Mouse (Mus musculus) limb, embryonic 13.5 days (tissue): ENCODE data around the gene Mfap2. TPM values are rescaled to one million over a fixed set of nuclear protein-coding genes. Genes with fewer than 3 reads are reported as not detected.

Source experiments
- ATAC-seq: fragments of 200-750 bp; cut with Nextera tagmentation; 2 replicates; pipeline ENCODE4 v1.8.0; 2017; ENCODE audit warnings: low read depth, moderate number of reproducible peaks, moderate TSS enrichment; ENCODE audit not compliant: low FRiP score
- H3K27ac ChIP-seq: fragments of 300-500 bp; sonication (generic); 2 replicates; pipeline ENCODE4 v1.5.1; 2015; ENCODE audit warnings: inconsistent platforms, mild to moderate bottlenecking, moderate library complexity
- H3K27me3 ChIP-seq: fragments of 300-500 bp; sonication (generic); 2 replicates; pipeline ENCODE4 v1.6.1; 2015; ENCODE audit warnings: mild to moderate bottlenecking, inconsistent platforms
- H3K36me3 ChIP-seq: fragments of 300-500 bp; sonication (generic); 2 replicates; pipeline ENCODE4 v1.6.1; 2015; ENCODE audit warnings: inconsistent platforms, mild to moderate bottlenecking, moderate library complexity
- H3K4me1 ChIP-seq: fragments of 300-500 bp; sonication (generic); 2 replicates; pipeline ENCODE4 v1.6.1; 2015; ENCODE audit warnings: inconsistent platforms
- H3K4me2 ChIP-seq: fragments of 300-500 bp; sonication (generic); replicated peaks from 2 replicates; pipeline ENCODE4 v1.6.1; 2015; ENCODE audit warnings: inconsistent platforms, mild to moderate bottlenecking, moderate library complexity
- H3K4me3 ChIP-seq: fragments of 300-500 bp; sonication (generic); 2 replicates; pipeline ENCODE4 v1.5.1; 2015; ENCODE audit warnings: moderate library complexity, mild to moderate bottlenecking, inconsistent platforms
- H3K9ac ChIP-seq: fragments of 300-500 bp; sonication (generic); 2 replicates; pipeline ENCODE4 v1.6.1; 2015; ENCODE audit warnings: mild to moderate bottlenecking, inconsistent platforms
- H3K9me3 ChIP-seq: fragments of 300-500 bp; sonication (generic); 2 replicates; pipeline ENCODE4 v1.6.1; 2016; ENCODE audit warnings: inconsistent platforms
- WGBS: fragments of 180-500 bp; shearing (Covaris S2); methylation state at CpG from one replicate; pipeline ENCODE4 v1.1.7; 2015; 5-methylcytosine and 5-hydroxymethylcytosine counted together
- polyA plus RNA-seq: library from polyadenylated mRNA; unstranded; fragments of >200 nt; fragmentation: Nextera tagmentation; extraction: Ambion mirVana; gene quantifications from 2 replicates; pipeline ENCODE4 v1.2.1, GENCODE M21; 2015

The Mfap2 gene
- polyA plus RNA-seq, 1 experiment from 2014 or later, result 757 TPM

DNA sequence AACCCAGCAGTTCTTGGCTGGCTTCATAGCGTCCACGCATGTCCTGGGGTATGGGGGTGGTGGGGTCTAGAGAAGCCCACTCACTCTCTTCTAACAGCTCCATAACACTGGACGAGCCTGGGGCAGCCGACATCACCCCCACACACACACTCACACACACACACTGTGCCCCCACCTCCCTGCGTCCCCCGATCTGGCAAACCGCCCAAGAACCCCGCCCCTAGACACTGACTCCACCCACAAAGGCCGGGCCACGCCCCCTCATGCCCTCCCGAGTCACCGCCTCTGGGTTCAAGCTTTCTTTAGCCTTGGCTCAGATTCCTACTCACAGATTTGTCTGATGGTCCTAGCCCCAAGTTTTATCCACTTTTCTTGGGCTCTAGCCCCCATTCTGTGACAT lies 30.9 kb downstream of the Mfap2 start:
- H3K4me1 ChIP-seq, result peaks cover 5% of the 10 kb centered on the region; the same call in 1 of the 2 replicates
- peak; percentile 19; the same call in 1 of the 2 replicates for ATAC-seq
- no peaks in the 10 kb centered on the region for H3K9me3 ChIP-seq
- H3K9ac ChIP-seq, result no peak overlapping the region
- no peak overlapping the region for H3K4me3 ChIP-seq
- no peak overlapping the region for H3K4me2 ChIP-seq
- H3K36me3 ChIP-seq, result peaks cover 60% of the 10 kb centered on the region
- H3K27me3 ChIP-seq, result no peaks in the 10 kb centered on the region
- WGBS, result 54% methylated on average over 12 of the region's 12 CpGs
- no peak overlapping the region for H3K27ac ChIP-seq

DNA sequence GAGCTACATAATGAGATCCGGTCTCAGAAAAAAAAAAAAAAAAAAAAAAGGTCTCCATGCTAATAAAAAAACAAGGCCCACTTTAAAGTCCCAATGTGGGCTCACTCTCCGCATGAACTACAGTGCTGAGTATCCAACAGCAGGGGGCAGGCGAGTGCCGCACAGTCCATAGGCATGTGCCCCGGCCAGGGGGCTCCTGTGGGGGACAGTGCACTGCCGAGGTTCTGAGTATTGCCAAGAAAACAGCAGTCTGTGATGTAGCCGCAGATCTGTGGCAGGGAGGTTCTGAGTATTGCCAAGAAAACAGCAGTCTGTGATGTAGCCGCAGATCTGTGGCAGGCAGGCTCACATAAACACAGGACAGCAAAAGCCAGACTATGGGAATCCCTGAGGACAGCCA lies 34.6 kb downstream of the Mfap2 start:
- H3K4me3 ChIP-seq, result no peak overlapping the region
- H3K4me1 ChIP-seq, result peaks cover 10% of the 10 kb centered on the region; the same call in 1 of the 2 replicates
- H3K9me3 ChIP-seq, result no peaks in the 10 kb centered on the region
- no peaks in the 10 kb centered on the region for H3K27me3 ChIP-seq
- H3K27ac ChIP-seq, result 0 out of 2 replicates have a peak overlapping the region, but pooled peaks have one; percentile 33
- 17% methylated on average over 8 of the region's 8 CpGs for whole genome bisulfite sequencing
- no peak overlapping the region for H3K4me2 ChIP-seq
- no peak overlapping the region for H3K9ac ChIP-seq
- peaks cover 61% of the 10 kb centered on the region for H3K36me3 ChIP-seq
- ATAC-seq, result peak; percentile 69; the same call in 1 of the 2 replicates

DNA sequence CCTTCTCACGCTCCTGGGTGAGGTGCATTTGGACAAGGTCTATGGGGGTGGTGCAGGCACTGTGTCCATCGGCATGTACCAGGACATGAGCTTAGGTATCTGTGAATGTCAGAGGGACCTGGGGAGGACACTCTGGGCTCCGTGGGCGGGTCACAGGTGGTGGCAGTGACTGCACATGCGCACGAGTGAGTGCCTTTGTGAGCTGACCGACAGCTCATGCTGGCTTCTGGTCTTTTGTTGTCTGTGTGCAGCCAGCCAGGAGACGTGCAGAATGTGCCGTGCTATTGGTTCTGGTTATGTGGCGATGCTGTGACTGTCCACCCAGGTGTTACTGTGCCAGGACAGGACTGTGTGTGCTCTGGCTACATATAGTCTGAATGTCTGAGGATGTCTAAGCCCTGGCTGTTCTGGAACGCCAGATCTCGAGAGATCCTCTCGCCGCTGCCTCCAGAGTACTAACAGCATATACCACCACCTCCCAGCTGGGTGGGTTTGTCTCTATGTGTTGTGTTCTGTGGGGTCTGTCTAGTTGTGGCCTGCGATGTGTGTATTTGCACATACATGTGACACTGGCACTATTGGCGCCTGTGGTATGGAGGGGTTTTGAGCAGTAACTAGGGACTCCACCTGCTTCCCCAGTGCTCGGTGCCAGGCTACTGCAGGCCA lies 38.7 kb downstream of the Mfap2 start:
- H3K27ac ChIP-seq, result no peak overlapping the region
- no peak overlapping the region for H3K4me2 ChIP-seq

DNA sequence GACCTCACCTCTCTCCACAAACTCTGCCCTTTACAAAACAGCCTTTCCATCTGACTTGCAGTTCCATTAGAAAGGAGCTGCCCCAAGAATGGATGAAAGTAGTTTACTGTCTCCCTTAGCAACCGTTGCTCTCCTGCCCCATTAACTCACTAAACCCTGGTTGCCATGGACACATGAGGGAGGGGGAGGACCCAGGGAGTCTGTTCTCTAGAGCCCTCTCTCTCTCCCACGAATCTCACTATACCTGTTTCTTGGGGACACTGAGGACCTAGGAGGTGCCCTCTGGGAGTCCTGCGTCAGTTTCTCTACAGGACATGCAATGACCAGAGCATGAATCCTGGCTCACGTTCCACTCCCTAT lies 39.2 kb downstream of the Mfap2 start:
- no peak for ATAC-seq
- no peak overlapping the region for H3K4me2 ChIP-seq
- 46% methylated on average over 4 of the region's 4 CpGs for WGBS
- H3K36me3 ChIP-seq, result peaks cover 51% of the 10 kb centered on the region
- H3K27ac ChIP-seq, result no peak overlapping the region
- no peaks in the 10 kb centered on the region for H3K9me3 ChIP-seq
- no peaks in the 10 kb centered on the region for H3K27me3 ChIP-seq
- no peak overlapping the region for H3K4me3 ChIP-seq
- H3K4me1 ChIP-seq, result peaks cover 21% of the 10 kb centered on the region
- H3K9ac ChIP-seq, result peak overlapping the region; percentile 9; the same call in 1 of the 2 replicates

More for the DNA sequence above, 38.7 kb downstream of the Mfap2 start:
- Histone ChIP-seq H3K9me3 (no peaks in the 10 kb centered on the region), H3K27me3 (no peaks in the 10 kb centered on the region), H3K4me3 (no peak overlapping the region), H3K4me1 (peaks cover 18% of the 10 kb centered on the region), H3K36me3 (peaks cover 47% of the 10 kb centered on the region), H3K9ac (no peak overlapping the region; the same call in 1 of the 2 replicates)
- no peak for ATAC-seq
- WGBS, result 88% methylated on average over 17 of the region's 17 CpGs

DNA sequence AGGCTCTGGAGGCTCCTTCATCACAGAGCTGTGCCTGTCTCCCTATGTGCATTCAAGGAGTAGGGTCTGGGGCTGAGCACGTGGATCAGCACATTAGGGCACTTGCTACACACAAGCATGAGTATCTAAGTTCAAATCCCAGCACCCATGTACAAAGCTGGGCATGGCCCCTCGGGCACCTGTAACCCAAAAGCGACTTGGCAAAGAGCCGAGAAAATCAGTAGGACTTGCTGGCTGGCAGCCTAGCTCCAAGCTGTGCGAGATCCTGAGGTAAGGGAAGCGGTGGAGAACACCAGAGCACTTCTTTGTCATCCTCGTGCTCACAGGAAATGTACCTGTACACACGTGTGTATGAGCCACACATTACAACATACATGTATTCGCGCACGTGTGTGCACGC lies 42.2 kb downstream of the Mfap2 start:
- no peak for ATAC-seq
- Histone ChIP-seq H3K36me3 (peaks cover 52% of the 10 kb centered on the region), H3K9ac (no peak overlapping the region; the same call in 1 of the 2 replicates), H3K9me3 (no peaks in the 10 kb centered on the region), H3K4me3 (no peak overlapping the region), H3K27me3 (no peaks in the 10 kb centered on the region), H3K27ac (no peak overlapping the region), H3K4me1 (peaks cover 16% of the 10 kb centered on the region), H3K4me2 (no peak overlapping the region)
- 89% methylated on average over 12 of the region's 12 CpGs for WGBS

DNA sequence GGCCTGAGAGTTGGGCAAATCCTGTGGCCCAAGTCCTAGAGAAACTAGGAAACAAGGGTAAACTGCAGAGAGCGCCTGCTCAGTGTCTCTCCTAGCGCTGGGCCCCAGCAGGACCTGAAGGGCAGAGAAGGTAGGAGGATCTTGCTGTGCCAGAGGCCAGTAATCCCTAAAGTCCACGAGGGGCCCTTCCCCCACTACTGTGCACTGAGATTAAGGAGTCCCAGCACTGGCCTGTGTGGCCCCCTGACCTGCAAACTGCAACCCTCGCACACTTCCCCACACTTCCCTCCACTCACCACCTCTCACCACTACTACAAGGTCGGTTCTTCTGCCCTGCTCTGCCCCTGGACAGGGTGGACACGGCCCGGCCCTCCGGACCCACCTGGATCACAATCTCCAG lies 42.9 kb downstream of the Mfap2 start:
- H3K27ac ChIP-seq, result no peak overlapping the region
- H3K36me3 ChIP-seq, result peaks cover 54% of the 10 kb centered on the region
- WGBS, result 61% methylated on average over 8 of the region's 8 CpGs
- H3K4me1 ChIP-seq, result peaks cover 16% of the 10 kb centered on the region
- H3K9me3 ChIP-seq, result no peaks in the 10 kb centered on the region
- no peak for ATAC-seq
- no peaks in the 10 kb centered on the region for H3K27me3 ChIP-seq
- H3K9ac ChIP-seq, result peak overlapping the region; percentile 53; the same call in 1 of the 2 replicates
- H3K4me3 ChIP-seq, result no peak overlapping the region
- H3K4me2 ChIP-seq, result no peak overlapping the region

DNA sequence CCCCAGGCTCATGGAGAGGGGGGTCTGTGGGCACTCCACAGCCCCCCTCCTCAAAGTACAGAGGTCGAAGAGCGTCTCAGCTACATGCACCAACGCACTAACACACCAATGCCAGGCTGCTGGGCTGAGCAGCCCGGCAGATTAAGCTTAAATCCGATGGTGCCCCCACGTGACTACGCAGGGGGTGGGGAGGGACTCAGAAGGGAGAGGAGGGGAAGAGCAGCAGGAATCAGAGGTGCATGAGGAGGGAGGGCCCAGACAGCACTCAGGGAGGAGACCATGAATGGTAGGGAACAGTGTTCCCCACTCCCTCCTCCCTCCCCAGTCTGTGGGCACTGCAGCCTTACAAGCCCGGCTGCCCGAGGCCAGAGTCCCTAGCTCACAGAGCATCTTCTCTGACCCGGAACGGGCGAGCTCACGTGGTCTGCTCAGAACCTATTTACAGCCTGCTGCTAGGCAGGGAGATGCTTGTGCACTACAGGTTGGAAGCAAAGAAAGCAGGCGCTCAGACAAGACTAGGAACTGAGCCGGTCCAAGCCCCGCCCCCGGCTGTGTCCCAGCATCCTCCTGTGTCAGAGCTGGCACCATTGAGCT lies 43.4 kb downstream of the Mfap2 start:
- Histone ChIP-seq H3K36me3 (peaks cover 51% of the 10 kb centered on the region), H3K4me3 (no peak overlapping the region), H3K9ac (peak overlapping the region; percentile 53), H3K27me3 (no peaks in the 10 kb centered on the region), H3K4me1 (peaks cover 16% of the 10 kb centered on the region), H3K4me2 (peak overlapping the region; percentile 23; the same call in 1 of the 2 replicates), H3K27ac (no peak overlapping the region), H3K9me3 (no peaks in the 10 kb centered on the region)
- 0 out of 2 replicates have a peak, but pooled peaks have one; percentile 11 for ATAC-seq
- WGBS, result 39% methylated on average over 17 of the region's 17 CpGs

DNA sequence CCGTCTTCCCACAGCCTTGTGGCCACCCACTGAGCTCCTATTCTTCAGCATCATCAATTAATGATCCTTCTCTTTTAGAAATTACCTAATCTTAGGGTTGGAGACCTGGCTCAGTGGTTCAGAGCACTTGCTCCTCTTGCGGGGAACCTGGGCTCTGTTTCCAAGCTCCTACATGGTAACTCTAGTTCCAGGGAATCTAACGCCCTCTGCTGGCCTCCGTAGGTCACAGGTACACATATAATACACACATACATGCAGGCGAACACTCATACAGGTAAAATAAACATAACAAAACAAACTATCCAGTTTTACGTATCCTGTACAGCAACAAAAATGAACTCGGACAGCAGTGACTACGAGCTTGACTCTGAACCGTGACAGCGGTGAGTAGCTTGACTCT lies 46.8 kb downstream of the Mfap2 start:
- H3K36me3 ChIP-seq, result peaks cover 42% of the 10 kb centered on the region
- H3K27me3 ChIP-seq, result no peaks in the 10 kb centered on the region
- H3K27ac ChIP-seq, result no peak overlapping the region
- H3K9me3 ChIP-seq, result no peaks in the 10 kb centered on the region
- no peak overlapping the region for H3K4me3 ChIP-seq
- no peak for ATAC-seq
- no peak overlapping the region for H3K9ac ChIP-seq
- H3K4me2 ChIP-seq, result no peak overlapping the region
- WGBS, result 94% methylated on average over 10 of the region's 10 CpGs
- H3K4me1 ChIP-seq, result peaks cover 29% of the 10 kb centered on the region

DNA sequence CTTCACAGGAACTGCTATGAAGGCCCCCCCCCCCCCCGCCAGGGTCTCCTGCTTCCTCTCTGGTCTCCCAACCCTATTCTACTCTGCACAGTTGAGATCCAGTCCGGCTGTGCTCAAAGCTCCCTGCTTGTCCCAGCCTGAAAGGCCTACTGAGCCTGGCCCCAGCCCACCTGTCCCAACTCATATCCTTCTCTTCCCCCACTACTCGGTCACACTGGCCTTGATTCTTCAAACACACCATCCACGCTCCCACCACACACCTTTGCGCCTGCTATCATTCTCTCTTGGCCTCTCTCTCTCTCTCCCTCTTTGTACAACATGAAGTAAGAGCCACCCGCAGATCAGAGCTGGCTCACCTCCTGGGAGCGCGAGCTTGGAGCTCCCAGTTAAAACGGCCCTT lies 48.6 kb downstream of the Mfap2 start:
- peaks cover 21% of the 10 kb centered on the region for H3K4me1 ChIP-seq
- H3K4me3 ChIP-seq, result no peak overlapping the region
- no peaks in the 10 kb centered on the region for H3K27me3 ChIP-seq
- peak overlapping the region; percentile 77; the same call in 1 of the 2 replicates for H3K4me2 ChIP-seq
- no peak for ATAC-seq
- H3K27ac ChIP-seq, result no peak overlapping the region
- H3K9me3 ChIP-seq, result no peaks in the 10 kb centered on the region
- 84% methylated on average over 9 of the region's 9 CpGs for WGBS
- peak overlapping the region; percentile 2; the same call in 1 of the 2 replicates for H3K9ac ChIP-seq
- H3K36me3 ChIP-seq, result peaks cover 36% of the 10 kb centered on the region

DNA sequence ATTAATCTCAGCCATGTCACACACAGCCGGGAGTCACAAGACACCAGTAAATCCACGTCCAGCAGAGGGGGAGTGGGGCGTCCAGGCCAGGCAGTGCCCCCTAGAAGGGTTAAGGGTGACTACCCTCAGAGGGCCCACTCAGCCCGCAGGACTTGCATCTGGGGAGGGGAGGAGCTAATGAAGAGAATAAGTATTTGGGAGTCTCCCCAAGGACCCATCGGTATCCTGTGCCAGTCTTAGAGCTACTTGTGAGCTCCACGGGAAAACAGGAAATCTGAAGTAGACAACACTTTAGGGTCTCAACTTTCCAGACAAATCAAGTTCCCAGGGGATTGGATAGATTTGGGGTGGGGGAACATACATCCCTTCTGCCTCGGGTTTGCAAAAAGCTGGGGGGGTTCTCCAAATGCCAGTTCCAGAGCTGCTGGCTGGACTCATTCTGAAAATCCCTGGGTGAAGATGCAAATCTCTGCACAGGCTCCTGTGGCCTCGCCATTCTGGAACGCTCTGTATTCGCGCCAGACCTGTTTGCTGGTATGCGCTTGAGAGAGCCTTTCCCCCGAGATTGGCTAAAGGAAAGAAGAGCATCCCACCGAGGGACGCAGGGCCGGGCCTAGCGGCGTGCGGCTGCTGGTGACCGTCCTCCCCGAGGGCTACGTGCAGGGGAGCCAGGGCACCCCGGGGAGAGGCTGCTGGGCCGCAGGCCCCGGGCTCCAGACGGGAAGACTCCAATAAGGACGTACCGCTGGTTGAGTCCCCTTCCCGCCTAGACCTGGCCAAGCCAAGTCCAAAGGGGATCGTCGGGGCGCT lies 49.6 kb downstream of the Mfap2 start:
- Histone ChIP-seq H3K4me1 (peaks cover 18% of the 10 kb centered on the region), H3K27ac (peak overlapping the region; percentile 90), H3K4me2 (peak overlapping the region; percentile 77), H3K9ac (peak overlapping the region; percentile 81), H3K4me3 (peak overlapping the region; percentile 61), H3K9me3 (no peaks in the 10 kb centered on the region), H3K27me3 (no peaks in the 10 kb centered on the region), H3K36me3 (peaks cover 26% of the 10 kb centered on the region)
- ATAC-seq, result no peak
- 1% methylated on average over 32 of the region's 32 CpGs for WGBS

DNA sequence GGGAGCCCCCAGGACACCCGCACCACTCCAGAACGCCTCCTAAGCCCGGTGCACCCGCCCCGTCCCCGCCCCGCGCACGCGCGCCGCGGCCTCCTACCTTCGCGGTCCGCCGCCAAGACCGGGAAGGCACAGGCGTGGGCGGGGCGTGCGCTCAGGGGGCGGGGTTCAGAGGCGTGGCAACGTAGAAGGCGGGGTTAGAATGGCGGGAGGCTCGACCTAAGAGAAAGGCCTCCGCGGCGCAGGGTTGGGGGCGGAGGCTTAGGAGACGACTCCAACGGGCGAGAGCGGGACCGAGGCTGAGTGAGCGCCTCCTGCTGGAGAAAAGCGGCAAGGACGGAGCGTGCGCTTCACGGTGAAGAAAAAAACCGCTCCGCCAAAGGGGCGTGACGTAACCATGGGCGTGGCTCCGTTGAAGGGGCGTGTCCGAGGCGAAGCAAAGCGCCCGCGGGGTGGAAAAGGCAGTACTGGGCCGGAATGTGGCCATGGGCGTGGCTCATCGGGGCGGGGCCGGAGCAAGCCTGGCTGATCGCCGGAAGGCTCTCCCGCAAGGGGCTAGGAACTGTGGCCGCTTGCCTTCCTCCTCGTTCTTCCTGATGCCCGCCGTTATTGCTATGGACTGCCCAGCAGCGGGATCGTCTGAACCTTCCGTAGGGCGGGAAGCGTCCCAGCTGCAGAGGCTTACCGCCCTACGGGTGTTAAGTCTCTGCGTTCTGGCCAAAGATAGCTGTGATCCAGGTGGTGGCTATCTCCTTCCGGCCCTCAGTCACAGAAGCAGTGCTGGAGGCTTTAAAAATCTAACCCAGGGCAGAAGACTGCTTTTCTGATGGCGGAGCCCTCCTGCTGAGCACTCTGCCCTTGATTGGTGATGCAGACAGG lies 50.4 kb downstream of the Mfap2 start, which contains the start of gene Crocc:
Crocc (minus strand) TSS at position 125 of the 876 bp plus-strand sequence.
- Histone ChIP-seq H3K9me3 (no peaks in the 10 kb centered on the region), H3K36me3 (peaks cover 24% of the 10 kb centered on the region), H3K27ac (peak within 1 kb of the TSS; percentile 90), H3K27me3 (no peaks in the 10 kb centered on the region), H3K4me2 (peak within 1 kb of the TSS; percentile 77), H3K9ac (peak within 1 kb of the TSS; percentile 81), H3K4me3 (peak within 1 kb of the TSS; percentile 61), H3K4me1 (peaks cover 18% of the 10 kb centered on the region)
- WGBS, result under 1% methylated on average over 77 of the region's 77 CpGs
- ATAC-seq, result peak; percentile 96
